Mouse (Mus musculus) right cerebral cortex, postnatal 4 days (tissue): Measurements from ENCODE around the gene 4930486L24Rik.
"Not testable (repeated sequence)": the region's sequence is repeated elsewhere in the genome, so short reads cannot be mapped to it uniquely, and the experiment has no call there.

Experiments used
- DNase-seq: peaks from one replicate; pipeline ENCODE4 v3.0.0-alpha.2; 2022

The 4930486L24Rik gene

GRCm38 (mm10) chr13:60864281-60864680 lies at the start of gene 4930486L24Rik:
Gene 4930486L24Rik (minus strand): TSS chr13:60864475.
- no peak for DNase-seq

GRCm38 (mm10) chr13:60904780-60905179 lies 40.5 kb upstream of the 4930486L24Rik start, which contains the start of gene Tpbpb:
Gene Tpbpb (minus strand): TSS chr13:60904880.
- DNase-seq, result not testable (repeated sequence)

GRCm38 (mm10) chr13:60897328-60897727 lies 33.1 kb upstream of the 4930486L24Rik start, which contains the start of gene Ctla2b:
Gene Ctla2b (minus strand): TSS chr13:60897447.
- no peak for DNase-seq

GRCm38 (mm10) chr13:60896794-60897193 lies 32.5 kb upstream of the 4930486L24Rik start, which contains the start of gene Gm49392:
Gene Gm49392 (minus strand): TSS chr13:60896894.
- not testable (repeated sequence) for DNase-seq

- DNase-seq, result no peak
Measured at GRCm38 (mm10) chr13:60895406-60896160, 31.3 kb upstream of the 4930486L24Rik start.

- DNase-seq, result no peak
Measured at GRCm38 (mm10) chr13:60892301-60892700, 28.0 kb upstream of the 4930486L24Rik start.

- no peak for DNase-seq
Measured at GRCm38 (mm10) chr13:60848241-60849120, 15.8 kb downstream of the 4930486L24Rik start.

- DNase-seq, result no peak
Measured at GRCm38 (mm10) chr13:60843153-60843552, 21.1 kb downstream of the 4930486L24Rik start.

GRCm38 (mm10) chr13:60842703-60843102 lies 21.6 kb downstream of the 4930486L24Rik start:
- DNase-seq, result no peak

- DNase-seq, result no peak
Measured at GRCm38 (mm10) chr13:60839353-60839902, 24.8 kb downstream of the 4930486L24Rik start.

GRCm38 (mm10) chr13:60826052-60826451 lies 38.2 kb downstream of the 4930486L24Rik start:
- DNase-seq, result no peak

GRCm38 (mm10) chr13:60820486-60821175 lies 43.6 kb downstream of the 4930486L24Rik start:
- DNase-seq, result no peak

- DNase-seq, result peak; percentile 55
Measured at GRCm38 (mm10) chr13:60819469-60819868, 44.8 kb downstream of the 4930486L24Rik start.

- DNase-seq, result no peak
Measured at GRCm38 (mm10) chr13:60813722-60814121, 50.6 kb downstream of the 4930486L24Rik start.

GRCm38 (mm10) chr13:60812768-60813167 lies 51.5 kb downstream of the 4930486L24Rik start:
- DNase-seq, result no peak

- no peak for DNase-seq
Measured at GRCm38 (mm10) chr13:60809690-60810089, 54.6 kb downstream of the 4930486L24Rik start.

- no peak for DNase-seq
Measured at GRCm38 (mm10) chr13:60802749-60803148, 61.5 kb downstream of the 4930486L24Rik start, which contains the start of gene Ctsll3. Gene Ctsll3 (minus strand): TSS chr13:60802849.
